Mouse (Mus musculus): ENCODE results near the gene Chd2.
"Not testable (repeated sequence)": the region's sequence is repeated elsewhere in the genome, so short reads cannot be mapped to it uniquely, and the experiment has no call there.

DNA sequence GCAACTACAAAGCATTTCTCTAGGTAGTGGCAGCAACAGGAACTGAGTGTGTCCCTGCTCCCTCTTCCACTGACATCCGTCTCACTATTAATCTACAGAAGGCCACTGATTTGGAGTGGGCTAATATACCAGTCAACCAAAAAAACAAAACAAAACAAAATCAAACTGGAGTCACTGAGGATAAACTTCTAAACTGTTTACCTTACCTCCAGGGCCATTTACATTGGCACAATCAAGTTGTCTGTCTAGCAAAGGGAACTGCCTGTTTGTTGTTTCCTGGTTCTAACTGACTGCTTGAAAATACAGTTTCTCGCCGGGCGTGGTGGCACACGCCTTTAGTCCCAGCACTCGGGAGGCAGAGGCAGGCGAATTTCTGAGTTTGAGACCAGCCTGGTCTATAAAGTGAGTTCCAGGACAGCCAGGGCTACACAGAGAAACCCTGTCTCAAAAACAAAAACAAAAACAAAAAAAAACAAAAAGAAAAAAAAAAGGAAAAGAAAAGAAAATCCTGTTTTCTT, 13.2 kb downstream of the Chd2 start:
- not testable (repeated sequence) for TF ChIP-seq CTCF (IDR thresholded peaks at IDR 0.05; ENCODE audit: low read depth, low read length); POLR2A (IDR thresholded peaks at IDR 0.05; ENCODE audit: borderline replicate concordance, low read depth, low read length)

All from bone marrow macrophage, adult 2 months (primary cell).